Mouse (Mus musculus) cortical plate, adult 2 months (tissue): ENCODE data around the gene Ubn2. TPM values are rescaled to one million over a fixed set of nuclear protein-coding genes. Genes with fewer than 3 reads are reported as not detected.

Experiments used
- H3K27ac ChIP-seq: fragments of 200-500 bp; 2 replicates; pipeline ENCODE4 v1.5.1; 2012; ENCODE audit warnings: low read length, control low read depth, inconsistent platforms; ENCODE audit not compliant: insufficient read depth
- H3K4me1 ChIP-seq: fragments of 200-500 bp; 2 replicates; pipeline ENCODE4 v1.6.1; 2011; ENCODE audit warnings: low read length; ENCODE audit not compliant: control insufficient read depth, insufficient read depth
- H3K4me3 ChIP-seq: fragments of 200-500 bp; 2 replicates; pipeline ENCODE4 v1.5.1; 2011; ENCODE audit warnings: mild to moderate bottlenecking, low read length, control low read depth; ENCODE audit not compliant: insufficient read depth
- CTCF ChIP-seq: fragments of 200-500 bp; IDR thresholded peaks from 2 replicates; pipeline ENCODE4 v1.5.1; 2011; ENCODE audit warnings: mild to moderate bottlenecking, control low read depth, low read length; ENCODE audit not compliant: insufficient read depth; ENCODE audit errors: extremely low read depth
- POLR2A ChIP-seq: fragments of 200-500 bp; IDR thresholded peaks from 2 replicates; pipeline ENCODE4 v1.6.1; 2011; ENCODE audit warnings: mild to moderate bottlenecking, low read length, control low read depth; ENCODE audit not compliant: insufficient read depth; ENCODE audit errors: extremely low read depth
- polyA plus RNA-seq: library from polyadenylated mRNA; depleted of rRNA; stranded (reverse); fragments of >200 nt; gene quantifications from 2 replicates; pipeline ENCODE4 v1.2.3, GENCODE M21; 2012

Gene Ubn2
- polyA plus RNA-seq, 1 experiment: 21.9 TPM

DNA sequence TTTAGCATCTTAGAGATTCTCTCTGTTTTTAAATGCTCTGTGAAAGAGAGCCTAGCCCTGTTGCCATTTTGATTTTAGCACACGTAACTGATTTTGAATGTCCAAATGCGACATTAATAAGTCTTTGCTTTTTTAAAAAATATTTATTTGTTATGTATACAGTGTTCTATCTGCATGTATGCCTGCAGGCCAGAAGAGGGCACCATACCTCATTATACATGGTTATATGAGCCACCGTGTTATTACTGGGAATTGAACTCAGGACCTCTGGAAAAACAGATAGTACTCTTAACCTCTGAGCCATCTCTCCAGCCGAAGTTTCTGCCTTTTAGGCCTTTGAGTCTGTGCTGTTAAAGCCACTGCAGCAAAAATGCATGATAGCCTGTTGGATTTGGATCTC lies 35.8 kb downstream of the Ubn2 start:
- H3K4me3 ChIP-seq: no peak overlapping the region
- TF ChIP-seq CTCF: no peak
- no peak for TF ChIP-seq POLR2A
- H3K27ac ChIP-seq: no peak overlapping the region
- H3K4me1 ChIP-seq: no peaks in the 10 kb centered on the region

DNA sequence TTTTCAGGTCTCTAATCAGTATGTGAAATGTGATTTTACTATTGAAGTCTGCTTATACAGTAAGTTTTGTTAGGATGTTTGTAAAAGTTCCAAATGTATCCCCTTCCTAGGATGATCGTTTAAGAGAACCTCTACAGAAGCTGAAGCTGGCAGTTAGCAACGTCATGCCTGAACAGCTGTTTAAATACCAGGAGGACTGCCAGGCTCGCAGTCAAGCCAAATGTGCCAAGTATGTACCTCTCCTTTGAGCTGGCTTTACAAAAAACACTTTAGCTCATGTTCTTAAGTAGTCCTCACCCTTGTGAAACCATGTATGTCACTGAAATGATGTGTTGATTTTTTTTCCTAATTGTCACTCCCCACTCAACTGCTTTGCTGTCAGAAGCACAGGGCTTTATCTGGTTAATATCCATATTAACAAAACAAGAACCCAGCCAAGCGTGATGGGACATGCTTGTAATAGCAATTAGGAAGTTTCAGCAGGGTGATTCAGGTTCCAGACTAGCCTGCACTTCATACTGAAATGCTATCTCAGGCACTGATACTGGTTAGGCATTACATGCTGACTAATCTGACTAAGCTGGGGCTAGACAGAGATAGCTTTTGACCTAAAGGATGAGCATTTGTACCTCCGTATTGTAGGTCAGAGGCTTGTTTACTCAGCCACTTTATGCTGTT lies 48.1 kb downstream of the Ubn2 start:
- Histone ChIP-seq H3K4me3 (no peak overlapping the region), H3K27ac (no peak overlapping the region), H3K4me1 (no peaks in the 10 kb centered on the region)
- TF ChIP-seq CTCF: no peak
- TF ChIP-seq POLR2A: no peak

DNA sequence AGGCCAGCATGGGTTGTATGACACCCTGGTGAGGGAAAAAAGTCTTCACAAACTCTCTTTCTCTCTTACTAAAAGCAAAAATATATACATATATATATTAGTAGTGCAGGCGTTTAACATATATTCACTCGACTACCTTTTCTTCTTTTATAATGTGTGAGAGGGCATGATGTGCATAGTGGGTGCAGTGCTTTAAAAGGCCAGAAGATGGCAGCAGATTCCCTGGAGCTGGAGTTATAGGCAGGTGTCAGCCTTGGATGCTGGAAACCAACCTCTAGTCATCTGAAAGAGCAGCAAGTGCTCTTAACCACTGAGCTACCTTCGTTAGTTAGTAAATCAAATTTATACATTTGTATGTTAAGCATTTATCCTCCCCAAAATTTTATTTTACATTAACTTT lies 58.8 kb downstream of the Ubn2 start:
- Histone ChIP-seq H3K4me3 (no peak overlapping the region), H3K4me1 (no peaks in the 10 kb centered on the region), H3K27ac (no peak overlapping the region)
- TF ChIP-seq CTCF: peak; percentile 39; the same call in 1 of the 2 replicates
- no peak for TF ChIP-seq POLR2A

DNA sequence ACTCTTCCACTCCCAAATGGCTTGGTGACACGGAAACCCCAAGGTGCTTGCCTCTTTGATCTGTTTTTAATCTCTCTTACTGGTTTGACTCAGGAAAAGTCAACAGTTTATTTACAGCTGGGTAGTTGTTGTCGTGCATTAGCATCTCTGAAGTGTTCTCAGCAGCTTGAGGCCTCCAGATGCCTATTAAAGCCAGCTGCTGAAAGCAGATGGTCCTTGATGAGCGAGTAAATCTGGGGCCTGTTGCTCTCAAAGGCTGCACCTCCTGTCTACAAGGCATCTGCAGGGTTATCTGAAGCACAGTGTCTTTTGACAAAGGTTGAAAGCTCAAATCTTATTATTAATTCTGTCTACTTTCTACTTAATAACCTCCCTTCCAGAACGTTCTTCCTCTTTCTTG lies 61.9 kb downstream of the Ubn2 start:
- Histone ChIP-seq H3K4me1 (no peaks in the 10 kb centered on the region), H3K4me3 (no peak overlapping the region), H3K27ac (no peak overlapping the region)
- no peak for TF ChIP-seq CTCF
- no peak for TF ChIP-seq POLR2A

DNA sequence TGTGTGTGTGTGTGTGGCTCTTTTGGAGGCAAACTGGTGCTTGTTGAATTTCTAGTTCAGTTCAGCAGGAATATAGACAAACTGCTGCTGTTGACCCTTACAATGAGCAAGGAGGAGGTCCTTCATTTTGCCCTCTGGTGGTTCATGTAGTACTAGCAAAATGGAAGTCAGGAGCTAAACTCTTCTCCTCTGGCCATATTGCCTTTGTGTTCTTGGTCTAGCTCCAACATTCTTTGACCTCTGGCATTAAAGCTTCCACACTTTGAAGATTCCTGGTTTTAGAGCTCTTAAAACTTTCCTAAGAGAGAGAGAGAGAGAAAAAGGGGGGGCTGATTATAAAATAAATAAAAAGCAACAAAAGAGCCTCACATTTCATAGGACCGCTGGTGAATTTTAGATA lies 78.3 kb downstream of the Ubn2 start:
- H3K4me3 ChIP-seq: no peak overlapping the region
- peaks cover 2% of the 10 kb centered on the region; the same call in 1 of the 2 replicates for H3K4me1 ChIP-seq
- H3K27ac ChIP-seq: no peak overlapping the region
- TF ChIP-seq POLR2A: no peak
- no peak for TF ChIP-seq CTCF

DNA sequence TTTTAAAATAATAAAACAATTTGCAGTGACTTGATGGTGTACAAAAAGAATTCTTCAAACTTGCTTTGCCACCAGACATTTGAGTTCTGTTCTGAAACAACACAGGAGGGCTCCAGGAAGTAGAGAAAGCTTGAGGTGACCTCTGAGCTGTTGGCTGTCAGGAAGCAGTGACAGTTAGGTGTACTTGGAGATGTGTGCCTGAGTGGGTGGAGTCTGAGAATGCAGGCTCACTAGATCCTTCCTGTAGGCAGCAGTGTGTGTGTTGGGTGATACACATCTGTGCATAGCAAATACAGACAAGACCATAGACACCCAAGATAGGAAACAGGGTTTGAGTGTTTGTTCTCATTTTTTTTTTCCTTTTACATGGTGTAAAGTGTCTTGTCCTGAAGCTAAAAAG lies 79.1 kb downstream of the Ubn2 start:
- TF ChIP-seq CTCF (no peak), POLR2A (no peak)
- H3K4me1 ChIP-seq: peaks cover 2% of the 10 kb centered on the region; the same call in 1 of the 2 replicates
- H3K27ac ChIP-seq: no peak overlapping the region
- H3K4me3 ChIP-seq: no peak overlapping the region

DNA sequence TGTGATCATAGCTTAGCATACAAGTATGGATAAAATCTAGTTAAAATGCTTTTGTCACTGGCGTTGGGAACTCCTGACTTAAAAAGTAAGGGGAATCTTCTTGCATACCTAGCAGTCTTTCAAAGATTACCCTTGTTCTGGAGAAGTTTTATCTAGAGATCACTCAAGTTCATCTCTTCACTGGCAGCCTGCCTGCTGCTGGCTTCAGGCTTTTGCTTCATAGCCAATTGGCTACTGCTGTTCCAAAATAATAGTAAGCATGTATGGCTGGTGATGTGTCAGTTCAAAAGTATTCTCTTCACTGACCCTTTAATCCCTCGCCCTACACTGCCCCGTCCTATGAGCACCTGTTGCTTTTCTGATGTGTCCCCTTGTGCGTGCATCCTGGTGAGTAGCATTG lies 81.5 kb downstream of the Ubn2 start:
- no peak overlapping the region for H3K4me3 ChIP-seq
- no peak overlapping the region for H3K27ac ChIP-seq
- TF ChIP-seq CTCF (no peak), POLR2A (no peak)
- H3K4me1 ChIP-seq: peaks cover 2% of the 10 kb centered on the region; the same call in 1 of the 2 replicates

DNA sequence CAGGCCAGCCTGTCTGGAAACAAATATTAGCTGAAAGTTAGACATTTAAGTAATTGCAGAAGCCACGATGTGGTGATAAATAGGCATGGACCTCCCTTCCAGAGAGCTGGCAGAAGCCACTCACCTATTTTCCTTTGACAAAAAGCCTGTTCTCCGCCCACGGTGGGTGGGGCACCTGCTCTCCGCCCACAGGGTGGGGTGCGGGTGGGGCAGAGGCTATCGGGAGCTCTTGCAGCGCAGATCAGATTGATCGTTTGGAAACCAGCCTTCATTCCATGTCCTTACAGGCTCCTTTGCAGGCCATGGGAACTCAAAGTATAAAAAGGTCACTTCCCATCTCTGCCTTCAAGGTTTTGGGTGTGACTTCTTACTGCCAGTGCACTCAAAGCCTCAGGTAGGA lies 90.1 kb downstream of the Ubn2 start:
- no peak for TF ChIP-seq POLR2A
- no peak for TF ChIP-seq CTCF
- Histone ChIP-seq H3K27ac (no peak overlapping the region), H3K4me1 (no peaks in the 10 kb centered on the region), H3K4me3 (no peak overlapping the region)

DNA sequence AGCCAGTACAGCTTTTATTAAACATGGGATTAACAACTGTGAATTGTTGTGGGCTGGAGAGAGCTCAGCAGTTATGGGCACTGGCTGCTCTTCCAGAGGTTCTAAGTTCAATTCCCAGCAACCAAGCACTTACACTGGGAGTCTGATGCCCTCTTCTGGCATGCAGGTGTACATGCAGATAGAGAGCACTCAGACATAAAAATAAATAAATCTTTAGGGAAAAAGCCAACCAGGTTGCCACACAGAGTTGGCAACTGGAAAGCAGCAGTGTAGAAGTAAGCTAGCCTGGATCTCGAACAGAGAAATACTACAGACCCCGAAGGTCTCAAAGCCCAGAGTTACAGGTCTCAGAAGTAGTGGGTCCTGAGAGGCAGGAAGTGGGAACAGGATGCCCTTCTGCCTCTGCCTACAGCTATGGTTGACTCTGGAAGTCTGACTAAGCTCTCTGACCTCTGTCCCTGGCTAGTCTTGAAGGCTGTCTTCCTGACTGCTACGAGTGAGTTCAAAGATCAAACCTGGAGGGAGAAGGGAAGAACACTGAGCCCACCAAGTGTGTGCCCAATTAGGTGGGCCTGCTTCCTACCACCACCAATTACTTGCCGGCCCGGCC lies 97.6 kb downstream of the Ubn2 start:
- H3K4me1 ChIP-seq: no peaks in the 10 kb centered on the region
- TF ChIP-seq CTCF (peak; percentile 53), POLR2A (no peak)
- H3K27ac ChIP-seq: no peak overlapping the region
- no peak overlapping the region for H3K4me3 ChIP-seq
